17 mouse cellular contexts compared by ENCODE assay signal in the genomic region with DNA sequence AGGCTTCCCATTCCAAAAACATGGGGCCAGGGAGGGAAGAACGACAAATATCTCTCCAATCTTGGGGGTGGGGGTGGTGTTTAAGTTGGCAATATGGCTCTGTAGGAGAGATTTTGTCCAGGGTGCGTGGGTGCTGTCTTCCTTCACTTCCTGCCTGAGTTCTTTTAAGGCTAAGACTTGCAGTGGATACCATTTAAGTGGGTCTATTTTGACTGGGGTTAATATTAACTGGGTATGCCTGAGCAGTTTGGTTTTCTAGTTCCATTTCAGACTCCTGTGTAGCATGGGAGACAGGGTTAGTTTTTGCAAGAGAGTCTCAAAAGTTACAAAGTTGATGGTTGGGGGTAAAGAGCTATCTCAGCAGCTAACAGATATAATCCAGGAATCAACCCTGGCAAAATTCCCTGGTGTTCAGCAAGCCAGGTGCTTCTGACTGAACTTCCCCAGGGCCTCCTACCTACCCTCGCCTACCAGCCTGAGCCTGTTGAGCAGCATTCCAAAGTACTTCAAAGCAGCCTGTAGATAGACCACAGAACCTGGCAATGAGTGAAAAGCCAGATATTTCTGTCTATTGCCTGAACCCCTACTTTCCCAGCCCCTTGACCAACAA. TPM values are rescaled to one million over a fixed set of nuclear protein-coding genes. Genes with fewer than 3 reads are reported as not detected.
A peak's percentile ranks its signal among the peaks of the same experiment; 100 is the strongest.
DNase-seq lines count a peak whose midpoint lies in the region; ATAC-seq and TF ChIP-seq lines count a peak whose summit lies in the region.
"Had no signal": no experiment of that assay in that cellular context is flagged by ENCODE, and none has a peak within 500 bp of the region (broad histone marks: within the 10 kb centered on the region; RNA-seq: fewer than 3 reads in every experiment).

No protein-coding gene starts in this region.

- no peak for TF ChIP-seq CTCF in liver, postnatal 0 days (IDR thresholded peaks at IDR 0.05; ENCODE audit: low read depth)
- no peak for TF ChIP-seq CTCF in kidney, adult 2 months (conservative IDR thresholded peaks at IDR 0.05; ENCODE audit: insufficient read depth, insufficient read length, low read depth, low read length)

- H3K27ac ChIP-seq in liver, embryonic 13.5 days, result peak overlapping the region; percentile 47; the same call in 1 of the 2 replicates
- H3K27ac ChIP-seq in liver, postnatal 0 days (ENCODE audit: low read depth), result no peak overlapping the region
- H3K27ac ChIP-seq in kidney, adult 2 months (ENCODE audit: insufficient read depth, low read depth, low read length), result peak overlapping the region; percentile 95
- H3K27ac ChIP-seq in liver, embryonic 16.5 days (ENCODE audit: low read length), result peak overlapping the region; percentile 37; the same call in 1 of the 2 replicates
- H3K27ac ChIP-seq in stomach, embryonic 15.5 days, result peak overlapping the region; percentile 78
- H3K27ac ChIP-seq: heart, adult 2 months; limb, embryonic 12.5 days; midbrain, embryonic 15.5 days had no signal

- 43% methylated on average over 3 of the region's 3 CpGs for WGBS in liver, embryonic 13.5 days (ENCODE audit: insufficient replicate concordance)
- 47% methylated on average over 3 of the region's 3 CpGs for WGBS in liver, postnatal 0 days (ENCODE audit: insufficient replicate concordance)
- 15% methylated on average over 3 of the region's 3 CpGs for WGBS in kidney, adult 2 months
- 29% methylated on average over 3 of the region's 3 CpGs for WGBS in liver, embryonic 16.5 days (ENCODE audit: insufficient replicate concordance)
- WGBS in stomach, embryonic 15.5 days, result 40% methylated on average over 3 of the region's 3 CpGs

- ATAC-seq in liver, embryonic 13.5 days (ENCODE audit: low read depth), result no peak
- ATAC-seq in liver, postnatal 0 days, result no peak
- peak; percentile 45; the same call in 1 of the 2 replicates for ATAC-seq in liver, embryonic 16.5 days (ENCODE audit: low read depth)
- peak; percentile 86; the same call in 1 of the 2 replicates for ATAC-seq in stomach, embryonic 15.5 days (ENCODE audit: insufficient read depth, low FRiP score, low read depth)
- no peak for ATAC-seq in megakaryocyte progenitor cell, adult 5-6 weeks (replicated peaks; ENCODE audit: poor library complexity)
- ATAC-seq: forebrain, embryonic 14.5 days; midbrain, embryonic 15.5 days had no signal

- 0 out of 2 replicates have a peak, but pooled peaks cover 3% of the 10 kb centered on the region for H3K4me1 ChIP-seq in liver, embryonic 13.5 days (replicated peaks)
- 0 out of 2 replicates have a peak, but pooled peaks cover 7% of the 10 kb centered on the region for H3K4me1 ChIP-seq in liver, postnatal 0 days (ENCODE audit: insufficient read depth)
- H3K4me1 ChIP-seq in kidney, adult 2 months (ENCODE audit: control insufficient read depth, insufficient read depth, low read length), result peaks cover 11% of the 10 kb centered on the region; the same call in 1 of the 2 replicates
- no peaks in the 10 kb centered on the region; the same call in none of the 2 replicates for H3K4me1 ChIP-seq in liver, embryonic 16.5 days (ENCODE audit: control insufficient read depth, low read depth, low read length)
- H3K4me1 ChIP-seq in stomach, embryonic 15.5 days, result no peaks in the 10 kb centered on the region
- H3K4me1 ChIP-seq: limb, embryonic 12.5 days had no signal

- H3K9me3 ChIP-seq in liver, embryonic 13.5 days (replicated peaks), result no peaks in the 10 kb centered on the region
- H3K9me3 ChIP-seq in liver, postnatal 0 days (ENCODE audit: low read length), result no peaks in the 10 kb centered on the region
- no peaks in the 10 kb centered on the region for H3K9me3 ChIP-seq in liver, embryonic 16.5 days (replicated peaks; ENCODE audit: control insufficient read depth, low read length)
- no peaks in the 10 kb centered on the region for H3K9me3 ChIP-seq in stomach, embryonic 15.5 days
- H3K9me3 ChIP-seq: limb, embryonic 12.5 days; midbrain, embryonic 15.5 days had no signal

- no peaks in the 10 kb centered on the region for H3K36me3 ChIP-seq in liver, embryonic 13.5 days
- H3K36me3 ChIP-seq in liver, postnatal 0 days (replicated peaks; ENCODE audit: insufficient read depth, low read length), result no peaks in the 10 kb centered on the region
- no peaks in the 10 kb centered on the region for H3K36me3 ChIP-seq in kidney, adult 2 months (ENCODE audit: control insufficient read depth, insufficient read depth, low read length)
- no peaks in the 10 kb centered on the region for H3K36me3 ChIP-seq in liver, embryonic 16.5 days (ENCODE audit: control insufficient read depth, insufficient read depth)
- no peaks in the 10 kb centered on the region for H3K36me3 ChIP-seq in stomach, embryonic 15.5 days
- H3K36me3 ChIP-seq: limb, embryonic 12.5 days; midbrain, embryonic 15.5 days had no signal

- no peak overlapping the region for H3K4me2 ChIP-seq in liver, embryonic 13.5 days
- H3K4me2 ChIP-seq in liver, postnatal 0 days (ENCODE audit: low read depth, low read length), result no peak overlapping the region
- no peak overlapping the region for H3K4me2 ChIP-seq in liver, embryonic 16.5 days (ENCODE audit: low read depth, low read length)
- H3K4me2 ChIP-seq in stomach, embryonic 15.5 days, result no peak overlapping the region
- H3K4me2 ChIP-seq: limb, embryonic 12.5 days; midbrain, embryonic 15.5 days had no signal

- no peak for DNase-seq in liver, embryonic 13.5 days
- no peak for DNase-seq in liver, postnatal 0 days
- DNase-seq in kidney, adult 2 months, result peak; percentile 78
- DNase-seq in adrenal gland, postnatal 10 days, result no peak
- DNase-seq in cerebellum, adult 9-11 months, result no peak
- DNase-seq: embryo, embryonic 11 days; heart, adult 2 months had no signal

- H3K9ac ChIP-seq in liver, embryonic 13.5 days, result no peak overlapping the region
- no peak overlapping the region for H3K9ac ChIP-seq in liver, postnatal 0 days (replicated peaks)
- no peak overlapping the region for H3K9ac ChIP-seq in liver, embryonic 16.5 days (ENCODE audit: low read depth, low read length)
- H3K9ac ChIP-seq in stomach, embryonic 15.5 days, result no peak overlapping the region
- H3K9ac ChIP-seq: limb, embryonic 12.5 days; midbrain, embryonic 15.5 days had no signal

- no peaks in the 10 kb centered on the region for H3K27me3 ChIP-seq in liver, embryonic 13.5 days
- no peaks in the 10 kb centered on the region for H3K27me3 ChIP-seq in liver, postnatal 0 days (ENCODE audit: insufficient read depth, low read length)
- H3K27me3 ChIP-seq in kidney, adult 2 months (replicated peaks; ENCODE audit: control insufficient read depth, insufficient read depth, low read length), result no peaks in the 10 kb centered on the region
- H3K27me3 ChIP-seq in liver, embryonic 16.5 days (ENCODE audit: control insufficient read depth, insufficient read depth, low read depth, low read length), result no peaks in the 10 kb centered on the region
- no peaks in the 10 kb centered on the region for H3K27me3 ChIP-seq in stomach, embryonic 15.5 days (replicated peaks)
- H3K27me3 ChIP-seq: midbrain, embryonic 15.5 days had no signal

- no peak overlapping the region for H3K4me3 ChIP-seq in liver, embryonic 13.5 days (replicated peaks)
- no peak overlapping the region for H3K4me3 ChIP-seq in liver, postnatal 0 days (ENCODE audit: low read depth, low read length)
- H3K4me3 ChIP-seq in kidney, adult 2 months (ENCODE audit: insufficient read depth, low read depth, low read length), result no peak overlapping the region
- H3K4me3 ChIP-seq in liver, embryonic 16.5 days (ENCODE audit: low read depth, low read length), result no peak overlapping the region
- no peak overlapping the region for H3K4me3 ChIP-seq in stomach, embryonic 15.5 days (replicated peaks)
- H3K4me3 ChIP-seq: heart, adult 2 months; limb, embryonic 12.5 days; midbrain, embryonic 15.5 days had no signal

- TF ChIP-seq EP300 in liver, postnatal 0 days (IDR thresholded peaks at IDR 0.05; ENCODE audit: low read depth), result no peak

- TF ChIP-seq POLR2A in kidney, adult 2 months (IDR thresholded peaks at IDR 0.05; ENCODE audit: low read depth, low read length), result no peak

RNA-seq across cellular contexts. Expression of gene Rptn, which starts 26.4 kb away (rescaled TPM):
- not detected in 2 replicates for polyA plus RNA-seq in liver, embryonic 13.5 days (2015; fragmentation: Nextera tagmentation; extraction: Ambion mirVana)
- not detected in 2 replicates for polyA plus RNA-seq in liver, postnatal 0 days (2015; fragmentation: Nextera tagmentation; extraction: Ambion mirVana)
- polyA plus RNA-seq in kidney, adult 2 months (2012; rRNA removed), result not detected in 2 replicates
- not detected in 2 replicates for polyA plus RNA-seq in liver, embryonic 16.5 days (2015; fragmentation: Nextera tagmentation; extraction: Ambion mirVana)
- 1.2 and 6.0 TPM in 2 replicates for polyA plus RNA-seq in stomach, embryonic 15.5 days (2015; fragmentation: Nextera tagmentation; extraction: Ambion mirVana)
- total RNA-seq in adrenal gland, postnatal 10 days (2021), result not detected
- not detected in 2 replicates for total RNA-seq in megakaryocyte progenitor cell, adult 5-6 weeks (2015)
- not detected in 2 replicates for total RNA-seq in megakaryocyte progenitor cell, adult 5-6 weeks (2017)
- total RNA-seq: heart, adult 2 months; layer of hippocampus, postnatal 10 days had no signal
- polyA plus RNA-seq: C2C12; forebrain, embryonic 14.5 days; hindbrain, embryonic 11.5 days; limb, embryonic 12.5 days; midbrain, embryonic 15.5 days; neural tube, embryonic 14.5 days had no signal

RNA-seq across cellular contexts. Expression of gene Hrnr, which starts 47.5 kb away (rescaled TPM):
- not detected in 2 replicates for polyA plus RNA-seq in liver, embryonic 13.5 days (2015; fragmentation: Nextera tagmentation; extraction: Ambion mirVana)
- polyA plus RNA-seq in liver, postnatal 0 days (2015; fragmentation: Nextera tagmentation; extraction: Ambion mirVana), result not detected in 2 replicates
- not detected in 2 replicates for polyA plus RNA-seq in kidney, adult 2 months (2012; rRNA removed)
- 0.02 TPM in 1 of 2 replicates, not detected in the other for polyA plus RNA-seq in liver, embryonic 16.5 days (2015; fragmentation: Nextera tagmentation; extraction: Ambion mirVana)
- polyA plus RNA-seq in stomach, embryonic 15.5 days (2015; fragmentation: Nextera tagmentation; extraction: Ambion mirVana), result 0.01 and 0.17 TPM in 2 replicates
- total RNA-seq in adrenal gland, postnatal 10 days (2021), result not detected
- not detected in 2 replicates for total RNA-seq in megakaryocyte progenitor cell, adult 5-6 weeks (2015)
- total RNA-seq in megakaryocyte progenitor cell, adult 5-6 weeks (2017), result not detected in 2 replicates
- total RNA-seq: layer of hippocampus, postnatal 10 days had no signal
- polyA plus RNA-seq: C2C12; forebrain, embryonic 14.5 days; heart, adult 2 months; hindbrain, embryonic 11.5 days; limb, embryonic 12.5 days; midbrain, embryonic 15.5 days; neural tube, embryonic 14.5 days had no signal

Comparison
In these comparisons a context has a peak if more than half of its experiments do, and no peak if none do; other contexts are left out.
1. ATAC-seq: peak in liver, embryonic 16.5 days (single experiment) and stomach, embryonic 15.5 days (single experiment); none in liver, embryonic 13.5 days (single experiment), liver, postnatal 0 days (single experiment) and megakaryocyte progenitor cell, adult 5-6 weeks (single experiment).